Mouse (Mus musculus) stomach, postnatal 0 days (tissue): ENCODE measurements at regions not wholly inside any gene's neighbourhood (a gene's known extent, or its start where the extent isn't known, plus 50 kb on each side); places are given as distances from the start of the nearest gene placed in this dataset.
"Not testable (repeated sequence)": the region's sequence is repeated elsewhere in the genome, so short reads cannot be mapped to it uniquely, and the experiment has no call there.

Source experiments
- ATAC-seq: fragments of 200-750 bp; cut with Nextera tagmentation; 2 replicates; pipeline ENCODE4 v1.8.0; 2017; ENCODE audit not compliant: low FRiP score, low TSS enrichment
- DNase-seq: peaks from one replicate; pipeline ENCODE4 v3.0.0-alpha.2; 2016; ENCODE audit warnings: low spot score
- H3K27ac ChIP-seq: fragments of 300-500 bp; sonication (generic); replicated peaks from 2 replicates; pipeline ENCODE4 v1.5.1; 2014; ENCODE audit warnings: mild to moderate bottlenecking, control low read depth
- H3K27me3 ChIP-seq: fragments of 300-500 bp; sonication (generic); 2 replicates; pipeline ENCODE4 v1.6.1; 2014; ENCODE audit warnings: low read length; ENCODE audit not compliant: control insufficient read depth, insufficient read depth
- H3K36me3 ChIP-seq: fragments of 300-500 bp; sonication (generic); 2 replicates; pipeline ENCODE4 v1.6.1; 2014; ENCODE audit warnings: low read length, mixed read lengths; ENCODE audit not compliant: control insufficient read depth, insufficient read depth
- H3K4me1 ChIP-seq: fragments of 300-500 bp; sonication (generic); replicated peaks from 2 replicates; pipeline ENCODE4 v1.6.1; 2014; ENCODE audit warnings: antibody characterized with exemption; ENCODE audit not compliant: control insufficient read depth, insufficient read depth
- H3K4me2 ChIP-seq: fragments of 300-500 bp; sonication (generic); replicated peaks from 2 replicates; pipeline ENCODE4 v1.6.1; 2014; ENCODE audit warnings: low read depth, mild to moderate bottlenecking, control low read depth, moderate library complexity
- H3K4me3 ChIP-seq: fragments of 300-500 bp; sonication (generic); 2 replicates; pipeline ENCODE4 v1.5.1; 2014; ENCODE audit warnings: low read depth, low read length, control low read depth
- H3K9ac ChIP-seq: fragments of 300-500 bp; sonication (generic); 2 replicates; pipeline ENCODE4 v1.6.1; 2014; ENCODE audit warnings: mild to moderate bottlenecking, low read length, control low read depth, mixed read lengths
- H3K9me3 ChIP-seq: fragments of 300-500 bp; sonication (generic); 2 replicates; pipeline ENCODE4 v1.6.1; 2016; ENCODE audit warnings: low read length; ENCODE audit not compliant: control insufficient read depth
- CTCF ChIP-seq: IDR thresholded peaks from 2 replicates; pipeline ENCODE4 v1.5.1; 2016; ENCODE audit warnings: antibody characterized with exemption, low read depth, mild to moderate bottlenecking, moderate library complexity
- EP300 ChIP-seq: optimal IDR thresholded peaks from 2 replicates; pipeline ENCODE3; 2016; ENCODE audit warnings: antibody characterized with exemption
- WGBS: fragments of 180-500 bp; shearing (Covaris S2); extraction: QIAGEN DNeasy Blood & Tissue Kit; methylation state at CpG from one replicate; pipeline ENCODE4 v1.1.7; 2014; 5-methylcytosine and 5-hydroxymethylcytosine counted together

GRCm38 (mm10) chr17:94866630-94867029 is 116.8 kb upstream of the Mettl4 start:
- Histone ChIP-seq H3K4me3 (no peak overlapping the region), H3K9ac (no peak overlapping the region), H3K27me3 (no peaks in the 10 kb centered on the region), H3K4me1 (no peaks in the 10 kb centered on the region), H3K9me3 (no peaks in the 10 kb centered on the region), H3K27ac (no peak overlapping the region), H3K36me3 (no peaks in the 10 kb centered on the region), H3K4me2 (no peak overlapping the region)
- no peak for TF ChIP-seq CTCF
- ATAC-seq (no peak), DNase-seq (no peak)
- whole genome bisulfite sequencing, result 100% methylated on average over 1 of the region's 1 CpGs

GRCm38 (mm10) chr17:94864531-94865318 is 114.9 kb upstream of the Mettl4 start:
- peak overlapping the region; percentile 55 for H3K9ac ChIP-seq
- peak; percentile 82 for DNase-seq
- not testable (repeated sequence) for H3K36me3 ChIP-seq, H3K27me3 ChIP-seq, H3K4me1 ChIP-seq, H3K9me3 ChIP-seq
- peak; percentile 100 for ATAC-seq
- H3K4me2 ChIP-seq, result peak overlapping the region; percentile 65
- H3K27ac ChIP-seq, result 0 out of 2 replicates have a peak overlapping the region, but pooled peaks have one; percentile 13
- 12% methylated on average over 21 of the region's 21 CpGs for WGBS
- peak overlapping the region; percentile 53 for H3K4me3 ChIP-seq

- not testable (repeated sequence) for ATAC-seq, DNase-seq, H3K4me2 ChIP-seq, H3K9me3 ChIP-seq, H3K27me3 ChIP-seq, H3K36me3 ChIP-seq, H3K9ac ChIP-seq, H3K27ac ChIP-seq, H3K4me1 ChIP-seq, H3K4me3 ChIP-seq
- WGBS, result 89% methylated on average over 4 of the region's 4 CpGs
These were observed 104.9 kb upstream of the Mettl4 start for GRCm38 (mm10) chr17:94854698-94855097.

GRCm38 (mm10) chr17:94834446-94835117 is 84.8 kb upstream of the Mettl4 start:
- Histone ChIP-seq H3K27me3 (no peaks in the 10 kb centered on the region), H3K4me3 (peak overlapping the region; percentile 62), H3K27ac (peak overlapping the region; percentile 80), H3K36me3 (no peaks in the 10 kb centered on the region), H3K9me3 (no peaks in the 10 kb centered on the region), H3K4me1 (no peaks in the 10 kb centered on the region), H3K4me2 (peak overlapping the region; percentile 78), H3K9ac (peak overlapping the region; percentile 63)
- ATAC-seq (peak; percentile 97), DNase-seq (peak; percentile 84)
- WGBS, result 1% methylated on average over 19 of the region's 20 CpGs
- TF ChIP-seq EP300, result no peak
- TF ChIP-seq CTCF, result no peak

- peak overlapping the region; percentile 78 for H3K4me2 ChIP-seq
- H3K36me3 ChIP-seq, H3K4me1 ChIP-seq, DNase-seq, ATAC-seq, H3K27me3 ChIP-seq, H3K9me3 ChIP-seq: not testable (repeated sequence)
- H3K27ac ChIP-seq, result peak overlapping the region; percentile 80
- H3K9ac ChIP-seq, result peak overlapping the region; percentile 63
- WGBS, result 1% methylated on average over 9 of the region's 9 CpGs
- H3K4me3 ChIP-seq, result peak overlapping the region; percentile 62
These were observed 84.2 kb upstream of the Mettl4 start for GRCm38 (mm10) chr17:94834067-94834445.

- WGBS, result 96% methylated on average over 1 of the region's 1 CpGs
- not testable (repeated sequence) for H3K27me3 ChIP-seq, H3K27ac ChIP-seq, H3K4me2 ChIP-seq, DNase-seq, H3K4me3 ChIP-seq, H3K9ac ChIP-seq, ATAC-seq, H3K4me1 ChIP-seq, H3K36me3 ChIP-seq, H3K9me3 ChIP-seq
These were observed 76.6 kb upstream of the Mettl4 start for GRCm38 (mm10) chr17:94826415-94826814.
